Mouse (Mus musculus): ENCODE results near the gene Kcnk4.

GRCm38 (mm10) chr19:6936299-6936698, 2.0 kb upstream of the Kcnk4 start:
- TF ChIP-seq CTCF (IDR thresholded peaks at IDR 0.05; ENCODE audit: low read depth, low read length): 0 out of 2 replicates have a peak, but pooled peaks have one; percentile 22
- TF ChIP-seq TAL1 (conservative IDR thresholded peaks at IDR 0.05; ENCODE audit: low read depth, low read length): no peak
- no peak for TF ChIP-seq GATA1 (IDR thresholded peaks at IDR 0.05; ENCODE audit: borderline replicate concordance, low read length)
- TF ChIP-seq GATA2 (IDR thresholded peaks at IDR 0.05; ENCODE audit: borderline replicate concordance, low read depth, low read length): no peak
- no peak for TF ChIP-seq POLR2AphosphoS5 (IDR thresholded peaks at IDR 0.05; ENCODE audit: insufficient replicate concordance, low read depth, low read length)
